Mouse (Mus musculus) C2C12 (cell line): Measurements from ENCODE around the gene Scrt2.

ENCODE experiments used
- CEBPB ChIP-seq: IDR thresholded peaks from one replicate; pipeline ENCODE4 v1.6.1; 2011; ENCODE audit warnings: low read depth, mild to moderate bottlenecking, control low read depth, moderate library complexity
- CTCF ChIP-seq: IDR thresholded peaks from one replicate; pipeline ENCODE4 v1.5.1; 2011; ENCODE audit not compliant: control insufficient read depth, insufficient read depth, insufficient read length
- FOSL1 ChIP-seq: IDR thresholded peaks from one replicate; pipeline ENCODE4 v1.8.0; 2011; ENCODE audit warnings: mild to moderate bottlenecking, low read length; ENCODE audit not compliant: poor library complexity, insufficient read depth, severe bottlenecking
- MAX ChIP-seq: IDR thresholded peaks from one replicate; pipeline ENCODE4 v1.6.1; 2011; ENCODE audit warnings: mild to moderate bottlenecking, control low read depth
- MYOD1 ChIP-seq: IDR thresholded peaks from one replicate; pipeline ENCODE4 v1.6.1; 2011; ENCODE audit warnings: low read depth; ENCODE audit not compliant: control insufficient read depth, insufficient read length
- MYOG ChIP-seq: IDR thresholded peaks from one replicate; pipeline ENCODE4 v1.6.1; 2011; ENCODE audit not compliant: control insufficient read depth, insufficient read length; ENCODE audit errors: extremely low read depth

GRCm38 (mm10) chr2:152132691-152133090 lies 51.4 kb downstream of the Scrt2 start:
- TF ChIP-seq CTCF (no peak), MYOD1 (no peak), FOSL1 (no peak), MYOG (no peak), MAX (no peak), CEBPB (no peak)
